Mouse (Mus musculus) macrophage (primary cell): ENCODE data around the gene Utp4. TPM values are rescaled to one million over a fixed set of nuclear protein-coding genes. Genes with fewer than 3 reads are reported as not detected.
"Not testable (repeated sequence)": the region's sequence is repeated elsewhere in the genome, so short reads cannot be mapped to it uniquely, and the experiment has no call there.

ENCODE experiments used
- H3K27ac ChIP-seq: fragments of 350-480 bp; formaldehyde crosslinking; 2 replicates; pipeline ENCODE4 v1.9.0; 2021
- H3K36me3 ChIP-seq: fragments of 350-480 bp; formaldehyde crosslinking; 2 replicates; pipeline ENCODE4 v1.9.0; 2021; ENCODE audit errors: inconsistent target
- H3K4me3 ChIP-seq: fragments of 350-480 bp; formaldehyde crosslinking; 2 replicates; pipeline ENCODE4 v1.9.0; 2021; ENCODE audit errors: inconsistent target
- H3K79me2 ChIP-seq: fragments of 350-480 bp; formaldehyde crosslinking; 2 replicates; pipeline ENCODE4 v1.9.0; 2021; ENCODE audit errors: inconsistent target
- WGBS: methylation state at CpG from one replicate; pipeline ENCODE4 v1.1.7; 2026; ENCODE audit warnings: inconsistent platforms; ENCODE audit not compliant: missing documents; 5-methylcytosine and 5-hydroxymethylcytosine counted together
- polyA plus RNA-seq: library from polyadenylated mRNA; stranded (reverse); fragments of 250-400 nt; gene quantifications from 3 replicates; pipeline ENCODE4 v1.2.4, GENCODE M21; 2018; ENCODE audit warnings: inconsistent platforms

Utp4 gene
- polyA plus RNA-seq, 1 experiment from 2014 or later = 15.8 TPM

DNA sequence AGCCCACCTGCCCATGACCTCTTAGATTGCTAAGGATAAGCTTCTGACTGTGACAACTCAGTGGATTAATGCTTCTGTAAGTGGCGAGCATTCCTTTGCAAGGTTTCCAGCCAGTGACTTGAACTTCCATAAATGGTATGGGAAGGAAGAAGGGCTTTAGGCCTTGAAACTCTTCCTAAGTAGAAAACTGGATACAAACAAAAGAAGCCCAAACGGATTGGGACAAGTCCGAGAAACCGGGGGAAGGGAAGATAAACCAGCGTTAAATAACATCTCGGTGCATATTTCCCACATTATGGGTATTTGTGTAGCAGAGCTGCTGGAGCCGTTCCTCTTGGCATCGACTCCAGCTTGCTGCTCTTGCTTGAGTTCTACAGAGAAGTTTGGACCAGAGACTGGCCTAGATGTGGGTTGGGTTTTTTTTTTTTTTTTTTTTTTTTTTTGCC is 31.5 kb downstream of the Utp4 start:
- Histone ChIP-seq H3K27ac (no peak overlapping the region), H3K36me3 (0 out of 2 replicates have a peak, but pooled peaks cover 9% of the 10 kb centered on the region), H3K4me3 (no peak overlapping the region), H3K79me2 (no peaks in the 10 kb centered on the region)
- 97% methylated on average over 8 of the region's 8 CpGs for WGBS

- no peak overlapping the region for H3K27ac ChIP-seq
Measured at GRCm38 (mm10) chr8:106925446-106925845, 32.0 kb downstream of the Utp4 start.

GRCm38 (mm10) chr8:106927247-106927646 is 33.8 kb downstream of the Utp4 start:
- Histone ChIP-seq H3K27ac (no peak overlapping the region), H3K36me3 (0 out of 2 replicates have a peak, but pooled peaks cover 9% of the 10 kb centered on the region), H3K4me3 (no peak overlapping the region), H3K79me2 (no peaks in the 10 kb centered on the region)
- WGBS = 57% methylated on average over 4 of the region's 4 CpGs

More at GRCm38 (mm10) chr8:106925446-106925845, 32.0 kb downstream of the Utp4 start:
- no peak overlapping the region for H3K4me3 ChIP-seq
- 96% methylated on average over 4 of the region's 4 CpGs for WGBS
- H3K79me2 ChIP-seq = no peaks in the 10 kb centered on the region
- 0 out of 2 replicates have a peak, but pooled peaks cover 9% of the 10 kb centered on the region for H3K36me3 ChIP-seq

DNA sequence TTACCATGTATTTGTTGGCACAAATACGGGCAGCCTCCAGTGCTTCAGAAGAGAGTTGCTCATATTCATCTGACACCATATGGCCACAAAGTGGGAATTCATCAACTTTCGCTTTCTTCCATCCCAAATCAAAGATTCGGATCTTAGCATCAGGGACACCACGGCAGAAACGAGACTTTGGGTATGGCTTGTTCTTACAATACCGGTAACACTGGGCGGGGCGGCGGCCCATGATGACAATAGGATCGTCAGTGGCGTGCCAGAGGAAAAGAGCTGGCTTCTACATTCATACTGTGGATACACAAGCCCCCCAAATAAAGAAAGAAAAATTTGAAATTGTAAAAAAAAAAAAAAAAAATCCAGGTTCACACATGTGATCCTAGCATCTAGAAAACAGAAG is 34.7 kb downstream of the Utp4 start:
- H3K36me3 ChIP-seq, H3K4me3 ChIP-seq, H3K79me2 ChIP-seq, H3K27ac ChIP-seq: not testable (repeated sequence)
- WGBS = 99% methylated on average over 9 of the region's 11 CpGs

DNA sequence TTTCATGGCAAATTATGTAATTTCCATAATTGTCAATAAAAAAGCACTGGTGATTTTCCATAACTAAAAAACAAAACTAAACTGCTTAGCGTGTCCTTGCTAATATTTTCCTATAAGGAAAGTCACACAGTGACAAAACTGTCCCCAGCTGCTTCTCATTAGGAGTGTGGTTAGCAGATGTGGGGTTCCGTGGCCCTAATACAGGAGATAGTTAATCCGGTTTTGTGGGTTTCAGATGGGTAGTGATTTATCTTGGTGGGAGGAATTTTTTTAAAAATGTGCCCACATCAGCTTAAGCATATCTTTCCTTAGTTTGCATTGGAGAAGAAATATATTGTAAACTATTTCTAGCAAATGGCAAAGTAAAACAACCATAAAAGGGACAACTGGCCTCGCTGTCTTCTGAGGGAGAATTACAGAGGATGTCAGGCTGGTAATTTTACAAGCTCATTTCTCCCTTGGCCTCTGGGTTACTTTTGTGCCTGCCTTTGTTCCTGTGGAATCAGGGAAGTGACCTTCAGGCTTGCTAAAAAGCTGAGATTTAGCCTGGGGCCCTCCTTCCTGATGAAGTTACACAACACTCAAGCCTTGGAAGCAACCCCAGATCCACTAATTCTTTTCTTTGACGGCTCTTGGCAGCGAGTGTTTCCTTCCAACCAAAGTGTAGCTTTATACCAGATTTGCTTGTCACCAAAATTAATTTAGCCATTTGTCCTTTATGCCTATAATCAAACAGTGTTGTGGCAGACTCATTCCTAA is 35.9 kb downstream of the Utp4 start:
- WGBS = 56% methylated on average over 6 of the region's 6 CpGs
- no peak overlapping the region for H3K4me3 ChIP-seq
- H3K36me3 ChIP-seq = no peaks in the 10 kb centered on the region
- H3K79me2 ChIP-seq = no peaks in the 10 kb centered on the region
- H3K27ac ChIP-seq = 0 out of 2 replicates have a peak overlapping the region, but pooled peaks have one; percentile 8

DNA sequence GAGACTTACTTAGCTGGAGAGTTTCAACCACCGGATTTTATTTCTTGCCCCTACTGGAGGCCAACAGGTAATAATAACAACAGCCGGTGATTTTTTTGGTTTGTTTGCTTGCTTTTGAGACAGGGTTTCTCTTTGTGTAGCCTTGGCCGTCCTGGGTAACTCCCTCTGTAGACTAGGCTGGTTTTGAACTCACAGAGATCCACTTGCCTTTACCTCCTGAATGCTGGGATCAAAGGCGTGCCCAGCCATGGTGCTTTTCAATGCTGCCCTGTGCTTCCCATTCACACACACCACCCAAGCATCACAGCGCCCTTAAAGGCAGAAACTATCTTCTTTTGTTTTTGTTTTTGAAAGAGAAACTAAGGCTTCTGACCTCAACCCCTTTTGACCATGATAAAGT is 36.5 kb downstream of the Utp4 start:
- Histone ChIP-seq H3K27ac (0 out of 2 replicates have a peak overlapping the region, but pooled peaks have one; percentile 8), H3K4me3 (no peak overlapping the region), H3K79me2 (no peaks in the 10 kb centered on the region), H3K36me3 (no peaks in the 10 kb centered on the region)
- 88% methylated on average over 5 of the region's 5 CpGs for WGBS

GRCm38 (mm10) chr8:106932376-106933065 is 39.1 kb downstream of the Utp4 start:
- 29% methylated on average over 22 of the region's 22 CpGs for WGBS
- no peaks in the 10 kb centered on the region for H3K36me3 ChIP-seq
- peaks cover 13% of the 10 kb centered on the region for H3K79me2 ChIP-seq
- no peak overlapping the region for H3K27ac ChIP-seq
- no peak overlapping the region for H3K4me3 ChIP-seq

GRCm38 (mm10) chr8:106933506-106934143 is 40.2 kb downstream of the Utp4 start:
- 86% methylated on average over 4 of the region's 4 CpGs for WGBS
- no peaks in the 10 kb centered on the region for H3K36me3 ChIP-seq
- no peak overlapping the region for H3K27ac ChIP-seq
- H3K79me2 ChIP-seq = peaks cover 24% of the 10 kb centered on the region
- no peak overlapping the region for H3K4me3 ChIP-seq

- H3K4me3 ChIP-seq = no peak overlapping the region
- WGBS = 93% methylated on average over 14 of the region's 16 CpGs
Measured at GRCm38 (mm10) chr8:106934226-106934977, 41.0 kb downstream of the Utp4 start.

DNA sequence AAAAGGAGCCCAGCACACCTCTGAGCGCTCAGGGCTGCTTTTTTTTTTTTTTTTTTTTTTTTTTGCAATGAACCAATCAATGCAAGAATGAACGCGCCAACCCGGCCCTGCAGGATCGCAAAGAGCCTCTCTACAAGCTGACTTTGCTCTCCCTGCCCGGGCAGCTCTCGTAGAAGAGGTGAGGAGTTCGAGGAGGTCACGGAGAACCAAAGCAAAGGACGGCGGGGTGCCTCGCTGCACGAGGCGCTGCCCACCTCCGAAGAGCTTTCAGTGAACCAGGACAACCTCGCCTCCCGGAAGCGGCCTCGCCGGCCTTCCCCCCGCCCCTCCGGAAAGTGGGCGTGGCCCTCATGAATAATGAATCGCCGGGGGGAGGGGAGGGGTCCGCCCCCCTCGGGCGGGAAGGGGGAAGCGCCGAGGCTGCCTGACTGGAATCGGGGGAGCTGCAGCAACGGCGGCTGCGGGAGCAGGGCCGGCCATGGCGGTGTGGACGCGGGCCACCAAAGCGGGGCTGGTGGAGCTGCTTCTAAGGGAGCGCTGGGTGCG is 42.0 kb downstream of the Utp4 start, which contains the start of gene Sntb2:
Sntb2 (plus strand) TSS at position 427 of the 546 bp plus-strand sequence.
- Histone ChIP-seq H3K36me3 (no peaks in the 10 kb centered on the region), H3K27ac (peak within 1 kb of the TSS; percentile 57), H3K79me2 (peaks cover 42% of the 10 kb centered on the region), H3K4me3 (peak within 1 kb of the TSS; percentile 67)
- under 1% methylated on average over 32 of the region's 41 CpGs for WGBS

More at GRCm38 (mm10) chr8:106934226-106934977, 41.0 kb downstream of the Utp4 start:
- peaks cover 32% of the 10 kb centered on the region for H3K79me2 ChIP-seq
- no peak overlapping the region for H3K27ac ChIP-seq
- H3K36me3 ChIP-seq = no peaks in the 10 kb centered on the region

DNA sequence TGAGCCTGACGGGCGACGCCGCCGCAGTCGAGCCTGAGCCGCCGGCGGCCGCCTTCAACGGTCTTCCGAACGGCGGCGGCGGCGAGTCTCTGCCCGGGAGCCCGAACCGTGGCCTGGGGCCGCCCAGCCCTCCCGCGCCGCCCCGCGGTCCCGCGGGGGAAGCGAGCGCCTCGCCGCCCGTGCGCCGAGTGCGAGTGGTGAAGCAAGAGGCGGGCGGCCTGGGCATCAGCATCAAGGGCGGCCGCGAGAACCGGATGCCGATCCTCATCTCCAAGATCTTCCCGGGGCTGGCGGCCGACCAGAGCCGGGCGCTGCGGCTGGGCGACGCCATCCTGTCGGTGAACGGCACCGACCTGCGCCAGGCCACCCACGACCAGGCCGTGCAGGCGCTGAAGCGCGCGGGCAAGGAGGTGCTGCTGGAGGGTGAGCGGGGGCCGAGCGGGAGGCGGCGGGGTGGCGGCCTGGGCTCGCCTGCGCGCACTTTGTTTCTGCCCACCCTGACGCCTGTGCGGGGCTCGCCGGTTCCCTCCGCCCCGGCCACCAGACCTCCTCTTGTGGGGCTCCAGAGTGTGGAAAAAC is 42.6 kb downstream of the Utp4 start:
- Histone ChIP-seq H3K36me3 (no peaks in the 10 kb centered on the region), H3K4me3 (peak overlapping the region; percentile 67), H3K79me2 (peaks cover 47% of the 10 kb centered on the region), H3K27ac (peak overlapping the region; percentile 57)
- WGBS = under 1% methylated on average over 74 of the region's 76 CpGs

- peaks cover 53% of the 10 kb centered on the region for H3K79me2 ChIP-seq
- H3K4me3 ChIP-seq = peak overlapping the region; percentile 67
- no peaks in the 10 kb centered on the region for H3K36me3 ChIP-seq
- peak overlapping the region; percentile 57 for H3K27ac ChIP-seq
- WGBS = 0% methylated on average over 26 of the region's 26 CpGs
Measured at GRCm38 (mm10) chr8:106936478-106937051, 43.1 kb downstream of the Utp4 start.

DNA sequence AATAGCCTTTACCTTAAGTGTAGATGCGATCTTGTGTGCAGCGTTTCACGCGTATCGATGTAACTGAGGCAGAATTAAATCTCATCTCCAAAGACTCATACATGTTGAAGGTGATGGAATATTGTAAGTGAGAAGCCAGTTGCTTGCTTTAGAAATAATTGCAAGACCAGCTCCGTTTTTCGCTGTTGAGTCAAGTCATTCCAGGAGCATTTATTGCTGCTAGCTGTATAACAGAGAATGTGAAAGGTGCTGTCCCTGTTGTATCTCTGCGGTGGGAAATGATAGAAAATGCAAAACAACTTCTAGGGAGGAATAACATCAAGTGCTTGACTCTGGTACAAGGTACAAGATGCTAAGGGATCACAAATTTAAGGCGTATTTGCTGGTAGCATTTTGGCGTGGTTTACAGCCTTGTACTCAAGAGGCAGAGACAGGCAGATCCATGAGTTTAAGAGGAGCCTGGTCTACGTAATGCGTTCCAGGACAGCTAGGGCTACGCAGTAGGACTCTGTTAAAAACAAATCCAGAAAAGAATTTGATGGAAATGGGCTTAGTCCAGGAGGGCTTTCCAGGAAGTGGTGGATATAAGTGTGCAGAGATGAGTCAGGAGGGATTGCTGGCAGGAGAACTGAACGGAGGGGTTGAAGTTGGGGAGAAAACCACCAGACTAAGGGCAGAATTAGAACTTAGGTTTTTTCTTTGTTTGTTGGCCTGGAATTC is 43.8 kb downstream of the Utp4 start:
- WGBS = 59% methylated on average over 14 of the region's 14 CpGs
- Histone ChIP-seq H3K36me3 (no peaks in the 10 kb centered on the region), H3K79me2 (peaks cover 60% of the 10 kb centered on the region), H3K27ac (peak overlapping the region; percentile 57), H3K4me3 (peak overlapping the region; percentile 67)
